Mouse (Mus musculus): ENCODE results near the gene Prdm10.

The Prdm10 gene

GRCm38 (mm10) chr9:31262226-31263105, 17.9 kb upstream of the Prdm10 start:
- DNase-seq (ENCODE audit: low read depth), result no peak

GRCm38 (mm10) chr9:31266013-31266659, 14.2 kb upstream of the Prdm10 start:
- no peak for DNase-seq (ENCODE audit: low read depth)

GRCm38 (mm10) chr9:31271221-31272015, 8.9 kb upstream of the Prdm10 start:
- no peak for DNase-seq (ENCODE audit: low read depth)

GRCm38 (mm10) chr9:31272160-31272559, 8.2 kb upstream of the Prdm10 start:
- peak; percentile 68 for DNase-seq (ENCODE audit: low read depth)

GRCm38 (mm10) chr9:31278651-31279050, 1.7 kb upstream of the Prdm10 start:
- DNase-seq (ENCODE audit: low read depth), result no peak

GRCm38 (mm10) chr9:31279306-31279705, 1.0 kb upstream of the Prdm10 start:
- DNase-seq (ENCODE audit: low read depth), result no peak

- peak; percentile 78 for DNase-seq (ENCODE audit: low read depth)
Measured at GRCm38 (mm10) chr9:31279885-31280365, 413 bp upstream of the Prdm10 start.

- DNase-seq (ENCODE audit: low read depth), result peak; percentile 44
Measured at GRCm38 (mm10) chr9:31281011-31281662, 799 bp downstream of the Prdm10 start.

- DNase-seq (ENCODE audit: low read depth), result no peak
Measured at GRCm38 (mm10) chr9:31281663-31282015, 1.3 kb downstream of the Prdm10 start.

GRCm38 (mm10) chr9:31282536-31282935, 2.2 kb downstream of the Prdm10 start:
- no peak for DNase-seq (ENCODE audit: low read depth)

- no peak for DNase-seq (ENCODE audit: low read depth)
Measured at GRCm38 (mm10) chr9:31283044-31283443, 2.7 kb downstream of the Prdm10 start.

GRCm38 (mm10) chr9:31283911-31284310, 3.6 kb downstream of the Prdm10 start:
- no peak for DNase-seq (ENCODE audit: low read depth)

GRCm38 (mm10) chr9:31290201-31290862, 10.0 kb downstream of the Prdm10 start:
- no peak for DNase-seq (ENCODE audit: low read depth)

GRCm38 (mm10) chr9:31291978-31292377, 11.6 kb downstream of the Prdm10 start:
- DNase-seq (ENCODE audit: low read depth), result no peak

GRCm38 (mm10) chr9:31293208-31293607, 12.9 kb downstream of the Prdm10 start:
- DNase-seq (ENCODE audit: low read depth), result no peak

GRCm38 (mm10) chr9:31295311-31295710, 15.0 kb downstream of the Prdm10 start:
- DNase-seq (ENCODE audit: low read depth), result no peak

GRCm38 (mm10) chr9:31296293-31296692, 16.0 kb downstream of the Prdm10 start:
- DNase-seq (ENCODE audit: low read depth), result no peak

GRCm38 (mm10) chr9:31298751-31299150, 18.4 kb downstream of the Prdm10 start:
- no peak for DNase-seq (ENCODE audit: low read depth)

GRCm38 (mm10) chr9:31300525-31300924, 20.2 kb downstream of the Prdm10 start:
- DNase-seq (ENCODE audit: low read depth), result no peak

- DNase-seq (ENCODE audit: low read depth), result no peak
Measured at GRCm38 (mm10) chr9:31301107-31301506, 20.8 kb downstream of the Prdm10 start.

Data from c-Kit-positive CD71-positive TER-119-negative erythroid progenitor cells, embryonic 14.5 days (primary cell).